Mouse (Mus musculus) heart, postnatal 0 days (tissue): Measurements from ENCODE around the gene 9330182L06Rik. TPM values are rescaled to one million over a fixed set of nuclear protein-coding genes. Genes with fewer than 3 reads are reported as not detected.

Source experiments
- ATAC-seq: fragments of 200-750 bp; cut with Nextera tagmentation; 2 replicates; pipeline ENCODE4 v1.8.0; 2017; ENCODE audit warnings: low read depth, moderate number of reproducible peaks, moderate library complexity; ENCODE audit not compliant: insufficient read depth
- DNase-seq: peaks from one replicate; pipeline ENCODE4 v3.0.0-alpha.2; 2016; ENCODE audit warnings: low spot score
- H3K27ac ChIP-seq: fragments of 300-500 bp; sonication (generic); 2 replicates; pipeline ENCODE4 v1.5.1; 2014; ENCODE audit warnings: low read depth, mild to moderate bottlenecking
- H3K27me3 ChIP-seq: fragments of 300-500 bp; sonication (generic); 2 replicates; pipeline ENCODE4 v1.6.1; 2014; ENCODE audit warnings: low read length, mixed read lengths; ENCODE audit not compliant: control insufficient read depth, insufficient read depth
- H3K36me3 ChIP-seq: fragments of 300-500 bp; sonication (generic); replicated peaks from 2 replicates; pipeline ENCODE4 v1.6.1; 2014; ENCODE audit warnings: low read length, mixed read lengths; ENCODE audit not compliant: control insufficient read depth, insufficient read depth
- H3K4me1 ChIP-seq: fragments of 300-500 bp; sonication (generic); 2 replicates; pipeline ENCODE4 v1.6.1; 2014; ENCODE audit warnings: antibody characterized with exemption; ENCODE audit not compliant: control insufficient read depth, insufficient read depth
- H3K4me2 ChIP-seq: fragments of 300-500 bp; sonication (generic); 2 replicates; pipeline ENCODE4 v1.6.1; 2014; ENCODE audit warnings: low read depth, mild to moderate bottlenecking, low read length, moderate library complexity
- H3K4me3 ChIP-seq: fragments of 300-500 bp; sonication (generic); 2 replicates; pipeline ENCODE4 v1.5.1; 2014; ENCODE audit warnings: low read depth, low read length
- H3K9ac ChIP-seq: fragments of 300-500 bp; sonication (generic); replicated peaks from 2 replicates; pipeline ENCODE4 v1.6.1; 2014; ENCODE audit warnings: low read depth, low read length, mixed read lengths
- H3K9me3 ChIP-seq: fragments of 300-500 bp; sonication (generic); replicated peaks from 2 replicates; pipeline ENCODE4 v1.6.1; 2016; ENCODE audit warnings: low read length; ENCODE audit not compliant: control insufficient read depth
- CTCF ChIP-seq: IDR thresholded peaks from 2 replicates; pipeline ENCODE4 v1.5.1; 2016; ENCODE audit warnings: antibody characterized with exemption, control low read depth, low read depth
- EP300 ChIP-seq: IDR thresholded peaks from 2 replicates; pipeline ENCODE4 v1.6.1; 2016; ENCODE audit warnings: antibody characterized with exemption, low read depth
- WGBS: fragments of 180-500 bp; shearing (Covaris S2); extraction: QIAGEN DNeasy Blood & Tissue Kit; methylation state at CpG from one replicate; pipeline ENCODE4 v1.1.7; 2014; 5-methylcytosine and 5-hydroxymethylcytosine counted together
- polyA plus RNA-seq: library from polyadenylated mRNA; unstranded; fragments of >200 nt; fragmentation: Nextera tagmentation; extraction: Ambion mirVana; gene quantifications from 2 replicates; pipeline ENCODE4 v1.2.1, GENCODE M21; 2015
- total RNA-seq: library from RNA; depleted of rRNA; stranded (reverse); fragments of >200 nt; gene quantifications from 2 replicates; pipeline ENCODE4 v1.2.3, GENCODE M21; 2014; ENCODE audit warnings: low replicate concordance

9330182L06Rik gene
- total and polyA plus RNA-seq, 2 experiments from 2014 or later, result 0.40 to 1.2 TPM

DNA sequence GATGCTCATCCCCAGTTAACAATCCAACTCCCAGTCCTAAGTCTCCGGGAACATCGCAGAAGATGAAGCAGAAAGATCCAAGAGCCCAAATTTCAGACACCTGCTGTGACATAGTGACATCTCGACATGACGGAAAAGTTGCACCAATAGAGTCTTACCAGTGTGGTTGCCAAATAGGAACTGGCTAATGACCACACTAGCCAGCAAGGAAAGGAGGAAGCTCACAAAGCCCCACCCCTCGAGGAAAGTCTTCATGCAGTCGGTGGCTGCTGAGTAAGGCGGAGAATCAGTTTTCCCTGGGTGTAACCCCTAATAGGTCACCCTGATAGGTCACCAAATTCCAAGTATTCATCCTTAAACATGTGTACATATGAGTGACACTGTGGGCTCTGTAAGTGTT is 151.2 kb downstream of the 9330182L06Rik start:
- H3K4me3 ChIP-seq, result no peak overlapping the region
- H3K36me3 ChIP-seq, result no peaks in the 10 kb centered on the region
- H3K4me1 ChIP-seq, result no peaks in the 10 kb centered on the region
- TF ChIP-seq EP300 (no peak), CTCF (no peak)
- no peaks in the 10 kb centered on the region for H3K9me3 ChIP-seq
- DNase-seq (no peak), ATAC-seq (no peak)
- H3K4me2 ChIP-seq, result no peak overlapping the region
- H3K27me3 ChIP-seq, result no peaks in the 10 kb centered on the region
- H3K27ac ChIP-seq, result no peak overlapping the region
- no peak overlapping the region for H3K9ac ChIP-seq
- WGBS, result 74% methylated on average over 7 of the region's 7 CpGs

GRCm38 (mm10) chr5:9417802-9418201 is 151.9 kb downstream of the 9330182L06Rik start:
- H3K27ac ChIP-seq, result no peak overlapping the region
- H3K36me3 ChIP-seq, result no peaks in the 10 kb centered on the region
- H3K4me2 ChIP-seq, result no peak overlapping the region
- TF ChIP-seq CTCF (no peak), EP300 (no peak)
- ATAC-seq (no peak), DNase-seq (no peak)
- H3K4me1 ChIP-seq, result no peaks in the 10 kb centered on the region
- no peaks in the 10 kb centered on the region for H3K9me3 ChIP-seq
- WGBS, result 83% methylated on average over 9 of the region's 9 CpGs
- H3K9ac ChIP-seq, result no peak overlapping the region
- no peak overlapping the region for H3K4me3 ChIP-seq
- no peaks in the 10 kb centered on the region for H3K27me3 ChIP-seq

DNA sequence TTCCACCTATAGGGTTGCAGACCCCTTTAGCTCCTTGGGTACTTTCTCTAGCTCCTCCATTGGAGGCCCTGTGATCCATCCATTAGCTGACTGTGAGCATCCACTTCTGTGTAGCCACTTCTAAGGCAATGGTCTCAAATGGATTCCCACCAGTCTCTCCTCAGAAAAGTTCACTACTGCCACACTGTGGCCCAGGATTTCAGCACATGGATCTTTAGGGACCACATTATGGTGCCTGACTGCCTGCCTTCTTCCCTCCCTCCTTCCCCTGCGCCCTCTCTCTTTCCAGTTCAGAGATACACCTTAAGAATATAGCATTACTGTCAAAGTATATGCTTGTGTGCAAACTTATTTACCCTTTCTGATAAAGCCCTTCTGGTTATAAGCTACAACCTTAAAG is 154.0 kb downstream of the 9330182L06Rik start:
- H3K4me2 ChIP-seq, result no peak overlapping the region
- no peaks in the 10 kb centered on the region for H3K9me3 ChIP-seq
- no peak overlapping the region for H3K27ac ChIP-seq
- no peak overlapping the region for H3K9ac ChIP-seq
- 53% methylated on average over 1 of the region's 1 CpGs for whole genome bisulfite sequencing
- no peaks in the 10 kb centered on the region for H3K36me3 ChIP-seq
- no peaks in the 10 kb centered on the region for H3K4me1 ChIP-seq
- TF ChIP-seq EP300 (no peak), CTCF (peak; percentile 44)
- no peak for ATAC-seq
- H3K4me3 ChIP-seq, result no peak overlapping the region
- H3K27me3 ChIP-seq, result no peaks in the 10 kb centered on the region
- no peak for DNase-seq

- Histone ChIP-seq H3K27me3 (no peaks in the 10 kb centered on the region), H3K27ac (no peak overlapping the region)
Observed at GRCm38 (mm10) chr5:9424464-9424863, 158.5 kb downstream of the 9330182L06Rik start.

GRCm38 (mm10) chr5:9427165-9427564 is 161.2 kb downstream of the 9330182L06Rik start:
- H3K4me3 ChIP-seq, result no peak overlapping the region
- no peak overlapping the region for H3K27ac ChIP-seq
- DNase-seq (no peak), ATAC-seq (no peak)
- 55% methylated on average over 2 of the region's 2 CpGs for WGBS
- TF ChIP-seq EP300, result no peak
- no peak for TF ChIP-seq CTCF
- no peak overlapping the region for H3K9ac ChIP-seq
- H3K4me2 ChIP-seq, result no peak overlapping the region
- H3K27me3 ChIP-seq, result no peaks in the 10 kb centered on the region
- no peaks in the 10 kb centered on the region for H3K9me3 ChIP-seq
- no peaks in the 10 kb centered on the region for H3K4me1 ChIP-seq
- H3K36me3 ChIP-seq, result no peaks in the 10 kb centered on the region

More at GRCm38 (mm10) chr5:9424464-9424863, 158.5 kb downstream of the 9330182L06Rik start:
- 63% methylated on average over 2 of the region's 2 CpGs for whole genome bisulfite sequencing
- no peaks in the 10 kb centered on the region for H3K4me1 ChIP-seq
- no peaks in the 10 kb centered on the region for H3K36me3 ChIP-seq
- no peak overlapping the region for H3K4me2 ChIP-seq
- DNase-seq (no peak), ATAC-seq (no peak)
- H3K4me3 ChIP-seq, result no peak overlapping the region
- H3K9ac ChIP-seq, result no peak overlapping the region
- TF ChIP-seq EP300 (no peak), CTCF (no peak)
- H3K9me3 ChIP-seq, result no peaks in the 10 kb centered on the region

GRCm38 (mm10) chr5:9427581-9428241 is 161.8 kb downstream of the 9330182L06Rik start:
- H3K36me3 ChIP-seq, result no peaks in the 10 kb centered on the region
- no peaks in the 10 kb centered on the region for H3K27me3 ChIP-seq
- no peak overlapping the region for H3K4me2 ChIP-seq
- 36% methylated on average over 10 of the region's 10 CpGs for WGBS
- no peak overlapping the region for H3K27ac ChIP-seq
- H3K9ac ChIP-seq, result no peak overlapping the region
- H3K4me1 ChIP-seq, result no peaks in the 10 kb centered on the region
- TF ChIP-seq EP300 (no peak), CTCF (peak; percentile 74)
- no peak for ATAC-seq
- no peaks in the 10 kb centered on the region for H3K9me3 ChIP-seq
- H3K4me3 ChIP-seq, result no peak overlapping the region
- peak; percentile 64 for DNase-seq
